Mouse (Mus musculus): ENCODE data around the gene Fcgr2b.
"Not testable (repeated sequence)": the region's sequence is repeated elsewhere in the genome, so short reads cannot be mapped to it uniquely, and the experiment has no call there.

The Fcgr2b gene

GRCm38 (mm10) chr1:170975350-170975749, 997 bp downstream of the Fcgr2b start:
- DNase-seq: not testable (repeated sequence)

- no peak for DNase-seq
These were observed 1.6 kb downstream of the Fcgr2b start for GRCm38 (mm10) chr1:170974736-170975135.

GRCm38 (mm10) chr1:170974171-170974570, 2.2 kb downstream of the Fcgr2b start:
- no peak for DNase-seq

GRCm38 (mm10) chr1:170972936-170973335, 3.4 kb downstream of the Fcgr2b start:
- DNase-seq: no peak

GRCm38 (mm10) chr1:170972494-170972893, 3.9 kb downstream of the Fcgr2b start:
- no peak for DNase-seq

- no peak for DNase-seq
These were observed 7.8 kb downstream of the Fcgr2b start for GRCm38 (mm10) chr1:170968576-170968975.

GRCm38 (mm10) chr1:170967581-170967980, 8.8 kb downstream of the Fcgr2b start:
- no peak for DNase-seq

GRCm38 (mm10) chr1:170963087-170963486, 13.3 kb downstream of the Fcgr2b start:
- peak; percentile 32 for DNase-seq

GRCm38 (mm10) chr1:170962301-170962700, 14.0 kb downstream of the Fcgr2b start:
- DNase-seq: no peak

- no peak for DNase-seq
These were observed 15.2 kb downstream of the Fcgr2b start for GRCm38 (mm10) chr1:170961101-170961500.

- no peak for DNase-seq
These were observed 16.6 kb downstream of the Fcgr2b start for GRCm38 (mm10) chr1:170959791-170960190.

GRCm38 (mm10) chr1:170958225-170958624, 18.1 kb downstream of the Fcgr2b start:
- no peak for DNase-seq

- no peak for DNase-seq
These were observed 23.2 kb downstream of the Fcgr2b start for GRCm38 (mm10) chr1:170953192-170953591.

GRCm38 (mm10) chr1:170950772-170951171, 25.6 kb downstream of the Fcgr2b start:
- DNase-seq: no peak

- DNase-seq: not testable (repeated sequence)
These were observed 31.4 kb downstream of the Fcgr2b start for GRCm38 (mm10) chr1:170944908-170945307.

- not testable (repeated sequence) for DNase-seq
These were observed 32.2 kb downstream of the Fcgr2b start for GRCm38 (mm10) chr1:170944151-170944550.

- DNase-seq: peak; percentile 10
These were observed 37.1 kb downstream of the Fcgr2b start for GRCm38 (mm10) chr1:170939255-170939654.

GRCm38 (mm10) chr1:170934383-170934782, 42.0 kb downstream of the Fcgr2b start:
- no peak for DNase-seq

GRCm38 (mm10) chr1:170933940-170934339, 42.4 kb downstream of the Fcgr2b start:
- DNase-seq: no peak

- no peak for DNase-seq
These were observed 42.9 kb downstream of the Fcgr2b start for GRCm38 (mm10) chr1:170933386-170933920.

GRCm38 (mm10) chr1:170932043-170932442, 44.3 kb downstream of the Fcgr2b start:
- no peak for DNase-seq

GRCm38 (mm10) chr1:170929245-170929644, 47.1 kb downstream of the Fcgr2b start:
- DNase-seq: no peak

GRCm38 (mm10) chr1:170928467-170928866, 47.9 kb downstream of the Fcgr2b start:
- no peak for DNase-seq

- DNase-seq: no peak
These were observed 49.0 kb downstream of the Fcgr2b start, which contains the start of gene Fcrla for GRCm38 (mm10) chr1:170927378-170927777. Gene Fcrla (minus strand): TSS chr1:170927583.

- DNase-seq: no peak
These were observed 49.4 kb downstream of the Fcgr2b start for GRCm38 (mm10) chr1:170926941-170927340.

Measured in kidney, postnatal 10 days (tissue).